Mouse (Mus musculus) cerebellum, postnatal 10 days (tissue): ENCODE measurements around the gene Ildr1.

ENCODE experiments used
- DNase-seq, 2 experiments: peaks; one replicate each; pipeline ENCODE4 v3.0.0; 2021; ENCODE audit warnings: mixed read lengths in 2 of 2

The Ildr1 gene

GRCm38 (mm10) chr16:36775658-36776057 is 81.9 kb downstream of the Ildr1 start:
- DNase-seq, result peak; percentile 68 to 71
